Mouse (Mus musculus): ENCODE measurements around the gene Lamb1. TPM values are rescaled to one million over a fixed set of nuclear protein-coding genes. Genes with fewer than 3 reads are reported as not detected.

The Lamb1 gene
- polyA plus RNA-seq, 1 experiment from 2014 or later = 83.4 TPM

DNA sequence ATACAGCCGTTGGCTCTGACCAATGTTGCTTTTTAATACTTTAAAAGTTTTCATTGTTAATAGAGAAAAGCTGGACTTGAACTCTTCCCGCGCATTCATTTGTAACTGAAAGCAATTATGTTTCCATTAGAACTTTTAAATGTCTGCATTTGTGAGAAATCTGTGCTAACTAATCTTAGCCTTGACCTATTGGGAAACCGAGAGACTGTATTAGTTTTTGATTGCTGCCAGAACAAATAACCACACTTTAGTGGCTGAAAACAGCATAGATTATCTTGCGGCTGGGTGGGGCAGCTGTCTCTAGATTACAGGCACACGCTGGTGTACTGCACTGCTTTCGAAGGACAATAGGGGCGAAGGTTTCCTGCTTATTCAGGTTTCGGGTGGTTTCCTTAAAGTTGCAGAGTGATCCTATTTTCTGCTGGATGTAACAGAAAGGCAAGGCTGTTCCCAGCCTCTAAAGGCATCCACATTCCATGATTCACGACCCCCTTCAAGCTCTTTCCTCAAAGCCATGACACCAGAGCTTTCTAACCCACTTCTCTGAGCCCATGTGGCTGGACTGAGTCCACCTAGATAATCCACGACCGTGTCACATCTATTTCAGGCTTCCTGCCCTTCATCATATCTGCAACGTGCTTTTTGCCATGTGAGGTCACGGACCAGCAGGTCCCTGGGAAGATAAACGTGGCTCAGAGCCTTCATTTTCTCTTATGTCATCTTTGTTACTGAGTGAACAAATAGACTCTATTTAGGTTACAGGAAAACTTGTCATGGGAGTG, 28.5 kb downstream of the Lamb1 start:
- Histone ChIP-seq H3K27me3 (replicated peaks) (no peaks in the 10 kb centered on the region), H3K9ac (no peak overlapping the region), H3K4me2 (no peak overlapping the region), H3K9me3 (no peaks in the 10 kb centered on the region), H3K4me1 (peaks cover 22% of the 10 kb centered on the region), H3K27ac (peak overlapping the region; percentile 53; the same call in 1 of the 2 replicates), H3K4me3 (replicated peaks) (no peak overlapping the region), H3K36me3 (peaks cover 18% of the 10 kb centered on the region; the same call in 1 of the 2 replicates)
- WGBS = 48% methylated on average over 15 of the region's 15 CpGs
- ATAC-seq (ENCODE audit: insufficient read depth, low FRiP score, low read depth) = no peak

GRCm38 (mm10) chr12:31294526-31294925, 29.5 kb downstream of the Lamb1 start:
- Histone ChIP-seq H3K27ac (peak overlapping the region; percentile 55), H3K4me3 (replicated peaks) (no peak overlapping the region), H3K4me1 (peaks cover 22% of the 10 kb centered on the region), H3K9ac (no peak overlapping the region), H3K27me3 (replicated peaks) (no peaks in the 10 kb centered on the region), H3K36me3 (peaks cover 21% of the 10 kb centered on the region; the same call in 1 of the 2 replicates), H3K4me2 (peak overlapping the region; percentile 34), H3K9me3 (no peaks in the 10 kb centered on the region)
- ATAC-seq (ENCODE audit: insufficient read depth, low FRiP score, low read depth) = peak; percentile 89
- WGBS = 30% methylated on average over 10 of the region's 10 CpGs

GRCm38 (mm10) chr12:31294996-31295395, 30.0 kb downstream of the Lamb1 start:
- peaks cover 22% of the 10 kb centered on the region for H3K4me1 ChIP-seq
- 33% methylated on average over 11 of the region's 11 CpGs for WGBS
- H3K36me3 ChIP-seq = peaks cover 25% of the 10 kb centered on the region
- H3K4me3 ChIP-seq (replicated peaks) = no peak overlapping the region
- no peak; the same call in 1 of the 2 replicates for ATAC-seq (ENCODE audit: insufficient read depth, low FRiP score, low read depth)
- H3K9me3 ChIP-seq = no peaks in the 10 kb centered on the region
- H3K27ac ChIP-seq = peak overlapping the region; percentile 55
- H3K4me2 ChIP-seq = peak overlapping the region; percentile 34
- H3K9ac ChIP-seq = no peak overlapping the region
- no peaks in the 10 kb centered on the region for H3K27me3 ChIP-seq (replicated peaks)

GRCm38 (mm10) chr12:31295505-31295904, 30.5 kb downstream of the Lamb1 start:
- H3K9me3 ChIP-seq = no peaks in the 10 kb centered on the region
- peaks cover 22% of the 10 kb centered on the region for H3K4me1 ChIP-seq
- no peaks in the 10 kb centered on the region for H3K27me3 ChIP-seq (replicated peaks)
- no peak overlapping the region for H3K9ac ChIP-seq
- ATAC-seq (ENCODE audit: insufficient read depth, low FRiP score, low read depth) = peak; percentile 54; the same call in 1 of the 2 replicates
- peaks cover 28% of the 10 kb centered on the region for H3K36me3 ChIP-seq
- peak overlapping the region; percentile 55 for H3K27ac ChIP-seq
- H3K4me2 ChIP-seq = 0 out of 2 replicates have a peak overlapping the region, but pooled peaks have one; percentile 10
- WGBS = 32% methylated on average over 3 of the region's 3 CpGs
- H3K4me3 ChIP-seq (replicated peaks) = no peak overlapping the region

DNA sequence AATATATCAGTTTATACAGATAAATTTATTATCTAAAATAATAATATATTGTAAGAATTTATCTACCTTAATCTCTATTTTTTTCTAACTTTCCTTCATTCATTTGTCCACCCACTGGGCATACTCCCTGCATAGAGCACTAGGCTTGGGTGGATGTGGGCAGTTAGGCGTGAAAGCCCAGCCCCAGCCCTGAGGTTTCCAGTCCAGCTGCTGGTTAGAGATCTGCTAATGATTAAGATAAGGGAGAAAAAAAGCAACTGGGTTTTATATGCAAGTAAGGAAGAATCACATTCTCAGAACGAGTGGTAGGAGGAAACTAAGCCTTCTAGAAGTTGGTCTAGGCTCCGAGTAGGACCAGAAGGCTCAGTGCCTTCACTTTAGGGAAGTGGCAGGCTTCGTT, 31.1 kb downstream of the Lamb1 start:
- WGBS = 81% methylated on average over 4 of the region's 4 CpGs
- no peaks in the 10 kb centered on the region for H3K9me3 ChIP-seq
- no peak overlapping the region for H3K4me3 ChIP-seq (replicated peaks)
- H3K36me3 ChIP-seq = peaks cover 31% of the 10 kb centered on the region
- H3K9ac ChIP-seq = no peak overlapping the region
- no peaks in the 10 kb centered on the region for H3K27me3 ChIP-seq (replicated peaks)
- H3K27ac ChIP-seq = no peak overlapping the region
- peaks cover 22% of the 10 kb centered on the region for H3K4me1 ChIP-seq
- no peak overlapping the region for H3K4me2 ChIP-seq
- no peak for ATAC-seq (ENCODE audit: insufficient read depth, low FRiP score, low read depth)

- no peak overlapping the region for H3K27ac ChIP-seq
- no peaks in the 10 kb centered on the region for H3K9me3 ChIP-seq
- ATAC-seq (ENCODE audit: insufficient read depth, low FRiP score, low read depth) = no peak
- no peak overlapping the region for H3K4me3 ChIP-seq (replicated peaks)
- no peaks in the 10 kb centered on the region for H3K27me3 ChIP-seq (replicated peaks)
- H3K9ac ChIP-seq = no peak overlapping the region
- no peak overlapping the region for H3K4me2 ChIP-seq
- peaks cover 48% of the 10 kb centered on the region for H3K36me3 ChIP-seq
- peaks cover 22% of the 10 kb centered on the region for H3K4me1 ChIP-seq
- WGBS = 88% methylated on average over 4 of the region's 4 CpGs
Observed at GRCm38 (mm10) chr12:31298122-31298521, 33.1 kb downstream of the Lamb1 start.

GRCm38 (mm10) chr12:31298530-31298929, 33.5 kb downstream of the Lamb1 start:
- no peak for ATAC-seq (ENCODE audit: insufficient read depth, low FRiP score, low read depth)
- peaks cover 20% of the 10 kb centered on the region for H3K4me1 ChIP-seq
- H3K9me3 ChIP-seq = no peaks in the 10 kb centered on the region
- H3K9ac ChIP-seq = no peak overlapping the region
- no peak overlapping the region for H3K4me2 ChIP-seq
- 91% methylated on average over 8 of the region's 8 CpGs for WGBS
- H3K36me3 ChIP-seq = peaks cover 51% of the 10 kb centered on the region
- no peaks in the 10 kb centered on the region for H3K27me3 ChIP-seq (replicated peaks)
- H3K4me3 ChIP-seq (replicated peaks) = no peak overlapping the region
- no peak overlapping the region for H3K27ac ChIP-seq

- Histone ChIP-seq H3K9me3 (no peaks in the 10 kb centered on the region), H3K4me3 (replicated peaks) (no peak overlapping the region), H3K27me3 (replicated peaks) (no peaks in the 10 kb centered on the region), H3K4me2 (no peak overlapping the region), H3K9ac (no peak overlapping the region), H3K36me3 (peaks cover 51% of the 10 kb centered on the region), H3K27ac (no peak overlapping the region), H3K4me1 (peaks cover 16% of the 10 kb centered on the region)
- ATAC-seq (ENCODE audit: insufficient read depth, low FRiP score, low read depth) = no peak
- 92% methylated on average over 3 of the region's 3 CpGs for WGBS
Observed at GRCm38 (mm10) chr12:31299126-31299525, 34.1 kb downstream of the Lamb1 start.

- no peak overlapping the region for H3K4me3 ChIP-seq (replicated peaks)
- WGBS = 69% methylated on average over 14 of the region's 14 CpGs
- peaks cover 56% of the 10 kb centered on the region for H3K36me3 ChIP-seq
- ATAC-seq (ENCODE audit: insufficient read depth, low FRiP score, low read depth) = no peak
- no peaks in the 10 kb centered on the region for H3K9me3 ChIP-seq
- peaks cover 9% of the 10 kb centered on the region for H3K4me1 ChIP-seq
- H3K9ac ChIP-seq = no peak overlapping the region
- no peak overlapping the region for H3K27ac ChIP-seq
- H3K4me2 ChIP-seq = no peak overlapping the region
- H3K27me3 ChIP-seq (replicated peaks) = no peaks in the 10 kb centered on the region
Observed at GRCm38 (mm10) chr12:31299676-31300197, 34.7 kb downstream of the Lamb1 start.

DNA sequence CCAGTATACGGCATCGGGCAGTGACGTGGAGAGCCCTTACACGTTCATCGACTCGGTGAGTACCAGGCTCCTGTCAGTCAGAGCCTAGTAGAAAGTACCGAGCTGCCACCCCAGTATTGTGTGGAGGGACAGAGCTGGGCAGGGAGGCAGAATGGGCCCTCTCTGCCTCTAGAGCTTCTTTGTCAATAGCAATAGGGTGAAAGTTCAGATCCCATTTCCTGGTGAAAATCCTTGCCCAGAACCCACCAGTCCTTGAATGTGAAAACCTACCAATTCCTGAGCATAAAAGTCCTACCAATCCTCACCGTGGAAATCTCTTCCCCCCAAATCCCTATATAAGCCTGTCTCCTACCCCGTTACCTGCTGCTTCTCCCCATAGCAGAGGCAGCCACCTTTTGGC, 35.2 kb downstream of the Lamb1 start:
- H3K9me3 ChIP-seq = no peaks in the 10 kb centered on the region
- peaks cover 60% of the 10 kb centered on the region for H3K36me3 ChIP-seq
- H3K27ac ChIP-seq = no peak overlapping the region
- no peak overlapping the region for H3K4me3 ChIP-seq (replicated peaks)
- ATAC-seq (ENCODE audit: insufficient read depth, low FRiP score, low read depth) = no peak
- H3K4me2 ChIP-seq = no peak overlapping the region
- peaks cover 5% of the 10 kb centered on the region for H3K4me1 ChIP-seq
- 96% methylated on average over 9 of the region's 9 CpGs for WGBS
- no peak overlapping the region for H3K9ac ChIP-seq
- H3K27me3 ChIP-seq (replicated peaks) = no peaks in the 10 kb centered on the region

- H3K27me3 ChIP-seq (replicated peaks) = no peaks in the 10 kb centered on the region
- peaks cover 78% of the 10 kb centered on the region for H3K36me3 ChIP-seq
- H3K4me3 ChIP-seq (replicated peaks) = no peak overlapping the region
- 71% methylated on average over 5 of the region's 5 CpGs for WGBS
- no peaks in the 10 kb centered on the region for H3K9me3 ChIP-seq
- no peaks in the 10 kb centered on the region for H3K4me1 ChIP-seq
- no peak overlapping the region for H3K27ac ChIP-seq
- no peak overlapping the region for H3K9ac ChIP-seq
- no peak overlapping the region for H3K4me2 ChIP-seq
- no peak for ATAC-seq (ENCODE audit: insufficient read depth, low FRiP score, low read depth)
Observed at GRCm38 (mm10) chr12:31302266-31302665, 37.2 kb downstream of the Lamb1 start.

DNA sequence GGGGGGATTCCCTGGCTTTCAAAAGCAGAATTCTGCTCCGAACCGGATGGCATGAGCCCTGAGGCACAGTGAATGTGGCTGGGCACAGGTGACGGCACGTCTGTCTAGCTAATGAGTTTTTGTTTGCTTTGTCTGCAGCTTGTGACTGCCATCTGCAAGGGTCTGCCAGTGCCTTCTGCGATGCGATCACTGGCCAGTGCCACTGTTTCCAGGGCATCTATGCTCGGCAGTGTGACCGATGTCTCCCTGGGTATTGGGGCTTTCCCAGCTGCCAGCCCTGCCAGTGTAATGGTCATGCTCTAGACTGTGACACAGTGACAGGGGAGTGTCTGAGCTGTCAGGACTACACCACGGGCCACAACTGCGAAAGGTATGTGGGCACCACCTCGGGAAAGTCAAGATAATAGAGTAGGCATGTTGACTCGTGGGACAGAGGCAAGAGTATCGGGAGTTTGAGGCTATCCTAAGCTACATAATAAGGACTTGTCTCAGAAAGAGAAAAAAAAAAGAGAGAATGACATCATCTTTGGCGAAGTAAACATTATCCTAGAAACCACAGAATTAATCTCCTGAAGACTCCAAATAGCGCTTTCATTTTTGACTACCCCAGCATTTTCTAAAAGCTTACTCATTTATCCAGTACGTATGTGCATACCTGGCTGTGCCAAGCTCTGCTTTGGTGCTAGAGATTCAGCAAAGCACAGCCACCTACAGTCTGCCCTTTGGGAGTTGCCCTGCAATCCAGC, 37.9 kb downstream of the Lamb1 start:
- no peaks in the 10 kb centered on the region for H3K9me3 ChIP-seq
- no peaks in the 10 kb centered on the region for H3K4me1 ChIP-seq
- H3K4me2 ChIP-seq = no peak overlapping the region
- ATAC-seq (ENCODE audit: insufficient read depth, low FRiP score, low read depth) = 0 out of 2 replicates have a peak, but pooled peaks have one; percentile 17
- H3K27me3 ChIP-seq (replicated peaks) = no peaks in the 10 kb centered on the region
- H3K4me3 ChIP-seq (replicated peaks) = no peak overlapping the region
- H3K27ac ChIP-seq = 0 out of 2 replicates have a peak overlapping the region, but pooled peaks have one; percentile 9
- H3K36me3 ChIP-seq = peaks cover 83% of the 10 kb centered on the region
- no peak overlapping the region for H3K9ac ChIP-seq
- 79% methylated on average over 16 of the region's 16 CpGs for WGBS

Measured in stomach, embryonic 15.5 days (tissue).